Mouse (Mus musculus) heart, adult 9 months (tissue): Measurements from ENCODE around the gene Yap1.

Experiments
- DNase-seq, 2 experiments: peaks; one replicate each; pipeline ENCODE4 v3.0.0; 2022; ENCODE audit warnings: low spot score in 2 of 2

Gene Yap1

GRCm38 (mm10) chr9:7977587-7977986, 26.8 kb downstream of the Yap1 start:
- no peak for DNase-seq

GRCm38 (mm10) chr9:7971993-7972392, 32.4 kb downstream of the Yap1 start:
- no peak for DNase-seq

DNA sequence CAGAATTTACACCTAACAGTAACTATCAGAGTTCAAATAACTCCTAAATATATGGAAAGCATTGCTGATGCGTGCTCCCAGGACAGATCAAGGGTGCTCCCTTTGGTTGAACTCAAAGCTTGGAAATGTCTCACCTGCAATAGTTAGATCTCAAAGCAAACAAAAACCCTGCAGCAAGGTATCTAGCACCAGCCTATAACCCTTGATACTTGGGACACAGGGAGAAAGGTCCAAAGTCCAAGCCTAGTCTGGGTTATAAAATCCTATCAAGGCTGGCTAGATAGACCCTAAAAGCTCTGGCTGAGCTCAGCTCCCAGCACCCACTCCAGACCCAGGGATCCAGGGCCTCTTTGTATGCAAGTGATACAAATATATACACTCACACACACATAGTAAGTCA, 36.4 kb downstream of the Yap1 start:
- DNase-seq: no peak

DNA sequence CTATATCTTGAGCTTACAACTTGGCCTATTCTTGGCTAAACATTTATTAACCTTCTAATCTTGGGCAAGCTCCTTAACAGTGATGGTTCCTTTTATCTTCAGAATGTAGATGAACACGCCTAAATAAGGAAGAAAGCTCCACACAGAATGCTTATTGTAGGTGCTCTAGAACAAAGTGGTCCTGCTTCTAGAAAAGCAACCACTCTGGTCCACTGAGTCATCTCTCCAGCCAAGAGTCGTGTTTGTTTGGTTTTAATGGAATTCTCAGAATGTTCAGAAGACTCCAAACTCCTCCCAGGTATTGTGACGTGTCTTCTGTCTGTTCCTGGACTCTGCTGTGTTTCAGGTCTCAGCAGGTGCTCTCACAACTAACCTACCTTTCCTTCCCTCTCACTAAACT, 38.8 kb downstream of the Yap1 start:
- DNase-seq: no peak

DNA sequence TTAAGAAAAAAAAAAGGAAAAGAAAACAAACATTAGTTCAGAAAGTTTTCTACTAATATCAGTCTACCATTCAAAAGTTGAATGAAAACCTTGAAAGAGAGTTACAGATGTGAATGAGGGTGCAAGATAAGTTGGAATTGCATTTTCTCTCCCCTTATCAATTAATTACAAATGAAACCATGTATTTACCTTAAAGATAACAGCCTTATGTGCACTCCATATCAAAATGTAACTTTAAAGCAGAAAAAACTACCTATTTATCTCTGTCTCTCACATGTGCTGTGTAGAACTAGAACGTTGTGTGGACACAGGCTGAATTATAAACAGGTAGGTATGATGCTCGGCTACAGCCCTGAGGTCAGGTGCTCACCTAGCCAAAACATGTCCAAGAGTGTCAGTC, 40.5 kb downstream of the Yap1 start:
- DNase-seq: no peak

DNA sequence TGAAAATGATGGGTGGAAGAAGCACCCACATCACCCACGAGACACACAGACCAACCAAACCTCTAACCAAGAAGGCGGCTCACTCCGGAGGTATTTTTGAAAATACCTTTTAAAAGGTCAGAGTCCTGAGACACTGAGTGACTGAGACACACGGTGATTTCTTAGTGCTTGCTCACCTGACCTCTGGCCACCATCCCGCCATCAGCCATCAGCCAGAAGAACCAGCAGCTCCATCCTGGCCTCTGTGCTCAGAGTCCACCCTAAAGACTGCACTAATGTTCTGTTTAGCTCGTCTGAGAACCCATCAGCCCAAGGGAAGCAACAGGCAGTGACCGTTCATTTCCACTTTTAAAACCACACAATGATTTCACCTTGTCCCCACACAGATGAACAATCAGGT, 41.5 kb downstream of the Yap1 start:
- no peak for DNase-seq

DNA sequence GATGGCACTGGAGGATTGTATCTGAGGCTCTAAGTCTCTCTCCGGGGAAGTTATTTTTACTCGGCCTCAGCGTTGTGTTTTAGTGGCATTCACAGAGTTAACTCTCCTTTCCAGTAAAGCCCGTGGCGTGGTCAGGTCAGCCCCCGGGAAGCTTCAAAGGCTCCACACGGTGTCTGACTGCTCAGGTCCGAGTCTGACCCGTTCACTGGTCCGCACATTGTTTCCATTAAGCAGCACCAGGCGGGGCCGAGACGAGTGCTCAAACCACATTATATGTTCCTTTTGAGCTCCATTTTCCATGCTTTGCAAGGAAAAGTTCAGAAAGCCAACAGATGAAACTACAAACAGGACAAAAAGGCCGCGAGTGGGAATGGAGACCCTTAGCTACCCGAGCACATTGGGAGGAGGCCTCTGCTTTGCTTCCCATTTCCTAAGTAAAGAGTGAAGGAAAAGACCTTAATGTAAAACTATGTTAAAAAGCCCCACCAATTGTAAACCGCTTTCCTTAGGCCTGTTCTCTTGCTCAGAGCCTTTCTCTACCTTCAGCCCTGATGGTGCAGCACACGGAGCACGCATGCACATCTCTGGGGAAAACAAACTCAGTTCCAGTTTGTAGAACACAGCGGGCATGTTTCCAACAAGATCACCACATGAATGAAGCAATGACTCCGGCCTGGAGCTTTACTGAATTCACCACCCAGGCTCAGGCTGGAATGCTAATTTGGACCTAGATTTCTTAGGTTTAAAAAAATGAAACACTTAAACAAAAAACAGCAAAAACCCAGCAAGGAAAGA, 42.8 kb downstream of the Yap1 start:
- peak; percentile 31 to 46 for DNase-seq

- DNase-seq: peak; percentile 47 to 56
Observed at GRCm38 (mm10) chr9:7960382-7960781, 44.0 kb downstream of the Yap1 start.

DNA sequence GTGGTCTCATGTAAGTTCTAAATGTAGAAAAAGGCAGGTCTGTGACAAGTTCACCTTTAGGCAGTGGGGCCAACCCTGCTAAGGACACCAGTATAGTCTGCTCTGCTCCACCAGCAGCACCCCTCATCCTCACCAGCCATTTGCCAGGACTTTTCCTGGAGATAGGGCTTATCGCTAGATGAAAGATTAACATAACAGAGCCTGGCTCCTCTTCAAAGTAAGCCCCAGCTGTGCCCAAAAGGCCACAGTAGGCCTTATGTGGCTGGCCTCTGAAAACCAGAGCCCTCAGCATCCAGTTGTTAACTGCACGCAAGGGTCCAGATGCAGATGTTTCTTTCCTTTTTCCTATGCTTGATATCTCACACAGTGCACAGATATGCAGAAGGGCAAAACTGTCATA, 45.1 kb downstream of the Yap1 start:
- DNase-seq: no peak

- no peak for DNase-seq
Observed at GRCm38 (mm10) chr9:7958025-7958593, 46.3 kb downstream of the Yap1 start.

DNA sequence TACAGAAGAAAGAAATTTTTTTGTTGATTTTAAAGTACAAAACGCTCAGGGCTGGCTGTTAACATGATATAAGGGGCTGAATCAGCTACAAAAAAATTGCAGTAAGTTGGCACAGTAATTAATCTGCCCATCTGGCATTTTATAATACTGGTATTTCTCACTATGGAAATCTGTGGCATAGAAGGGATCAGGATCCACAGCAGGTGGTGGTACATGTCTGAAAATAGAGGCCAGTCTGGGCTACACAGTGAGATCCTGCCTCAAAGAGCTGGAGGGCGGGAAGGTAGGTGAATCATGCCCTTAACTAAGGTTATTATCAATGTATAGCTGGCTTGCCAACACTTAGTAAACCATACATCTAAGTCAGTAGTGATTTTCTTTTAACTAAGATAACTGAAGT, 47.0 kb downstream of the Yap1 start:
- DNase-seq: no peak

- no peak for DNase-seq
Observed at GRCm38 (mm10) chr9:7956400-7956799, 48.0 kb downstream of the Yap1 start.

- no peak for DNase-seq
Observed at GRCm38 (mm10) chr9:7952886-7953285, 51.5 kb downstream of the Yap1 start.

GRCm38 (mm10) chr9:7950211-7950644, 54.2 kb downstream of the Yap1 start:
- no peak for DNase-seq

- no peak for DNase-seq
Observed at GRCm38 (mm10) chr9:7947946-7948345, 56.5 kb downstream of the Yap1 start.

DNA sequence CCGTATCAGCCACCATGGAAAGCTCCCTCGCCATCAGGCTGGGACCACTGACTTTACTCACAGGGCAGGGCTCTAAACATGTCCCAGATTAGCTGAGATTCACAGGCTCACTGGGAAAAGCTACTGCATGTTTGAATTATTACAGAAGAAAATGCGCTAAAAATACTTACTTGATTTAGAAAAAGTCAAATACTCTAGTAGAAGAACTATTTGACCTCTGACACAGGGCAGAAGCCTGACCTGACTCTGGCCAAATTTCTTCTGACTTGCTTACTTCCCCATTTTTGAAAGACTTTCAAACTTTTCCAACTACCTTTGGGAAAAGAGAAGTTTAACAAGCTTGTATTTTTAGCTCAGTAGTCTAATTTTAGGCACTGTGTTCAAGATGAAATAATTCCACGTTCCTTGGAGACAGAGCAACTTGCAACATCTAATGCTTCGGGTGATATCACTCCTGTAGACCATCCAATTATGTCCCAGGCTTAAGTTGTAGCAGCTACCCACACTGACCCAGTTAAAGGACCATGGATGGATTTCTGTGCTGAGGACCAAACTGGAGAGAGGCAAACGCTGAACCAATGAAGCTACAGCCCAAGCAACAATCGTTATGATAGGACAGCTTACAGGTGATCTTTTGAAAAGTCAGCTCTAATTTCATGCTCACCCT, 60.5 kb downstream of the Yap1 start:
- peak; percentile 19 to 30 for DNase-seq

GRCm38 (mm10) chr9:7942701-7943100, 61.7 kb downstream of the Yap1 start:
- DNase-seq: no peak

DNA sequence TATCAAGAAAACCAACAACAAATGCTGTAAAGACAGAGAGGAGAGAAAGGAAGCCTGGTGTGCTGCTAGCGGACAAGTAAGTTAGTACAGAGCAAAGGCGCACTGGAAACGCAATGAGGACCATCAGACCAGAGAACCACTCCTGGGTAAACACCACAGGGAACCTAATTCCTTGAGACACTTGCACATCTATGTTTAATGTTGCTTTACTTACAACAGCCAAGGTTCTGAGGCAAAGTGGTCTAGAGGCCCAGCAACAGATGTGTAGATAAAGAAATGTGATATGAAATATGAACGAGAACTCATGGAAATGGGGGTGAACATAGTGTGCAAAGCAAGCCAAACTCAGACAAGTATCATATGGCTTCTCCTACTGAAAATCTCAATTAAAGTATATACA, 64.3 kb downstream of the Yap1 start:
- no peak for DNase-seq

- no peak for DNase-seq
Observed at GRCm38 (mm10) chr9:7934419-7934818, 70.0 kb downstream of the Yap1 start.

GRCm38 (mm10) chr9:7929552-7929951, 74.8 kb downstream of the Yap1 start:
- peak in 1 of 2 experiments; percentile 10 for DNase-seq

DNA sequence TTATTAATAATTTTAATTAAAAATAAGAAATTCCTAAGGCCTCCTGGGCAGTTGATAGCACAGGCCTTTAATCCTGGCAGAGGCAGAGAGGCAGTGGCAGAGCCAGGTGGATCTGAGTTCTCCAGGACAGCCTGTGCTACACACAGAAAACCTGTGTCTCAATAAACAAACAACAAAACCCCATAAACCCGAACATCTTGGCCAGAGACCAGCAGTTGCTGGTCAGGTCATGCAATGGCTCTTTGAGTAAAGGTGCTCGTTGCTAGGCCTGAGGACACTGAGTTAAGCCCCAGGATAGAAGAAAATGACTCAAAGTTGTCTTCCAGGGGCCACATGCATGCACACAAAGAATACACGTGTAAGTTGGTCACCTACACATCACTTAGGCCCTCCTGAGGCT, 75.5 kb downstream of the Yap1 start:
- DNase-seq: no peak

DNA sequence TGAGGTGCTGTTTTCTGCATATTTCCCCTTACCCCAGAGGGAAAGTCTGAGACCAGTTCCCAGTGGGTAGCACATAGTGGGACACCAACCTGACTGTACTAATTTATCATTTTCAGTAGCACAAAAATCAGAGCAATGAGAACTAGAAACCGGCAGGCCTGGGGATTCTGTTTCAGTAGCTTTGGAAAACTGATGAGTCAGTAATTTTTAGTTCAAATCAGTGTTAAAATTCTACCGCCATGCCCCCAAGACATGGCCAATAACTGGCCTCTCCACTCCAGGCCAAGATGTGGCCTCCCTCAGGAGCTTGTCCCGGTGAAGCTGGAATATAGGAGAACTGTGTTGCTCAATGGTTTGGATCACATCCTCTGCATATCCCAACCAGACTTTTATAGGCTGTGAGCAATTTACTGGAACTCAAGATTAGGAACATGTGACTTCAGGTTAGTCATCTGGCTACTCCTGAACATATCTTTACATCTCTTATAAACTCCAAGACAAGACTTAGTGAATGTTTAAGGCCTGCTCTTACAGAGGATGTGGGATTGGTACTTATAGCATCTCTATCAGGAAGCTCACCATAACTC, 76.1 kb downstream of the Yap1 start:
- DNase-seq: no peak

DNA sequence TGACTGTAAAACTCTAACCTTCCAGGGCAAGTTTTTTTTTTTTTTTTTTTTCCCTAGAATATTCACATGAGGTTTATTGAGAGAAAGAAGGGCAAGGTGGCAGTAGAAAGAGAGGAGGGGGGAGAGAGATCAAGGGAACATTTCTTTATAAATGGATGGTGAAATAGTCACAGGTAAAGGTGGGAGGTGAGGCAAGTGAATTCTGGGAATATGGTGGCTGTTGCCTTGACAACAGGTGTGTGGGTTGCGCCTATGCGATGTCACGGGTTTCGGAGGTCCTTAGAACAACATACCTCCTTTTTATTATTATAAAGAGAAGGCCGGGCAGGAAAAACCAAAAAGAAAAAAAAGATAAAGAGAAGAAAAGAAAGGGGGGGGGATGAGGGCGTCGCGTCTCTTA, 89.5 kb downstream of the Yap1 start:
- no peak for DNase-seq
